Mouse (Mus musculus) embryonic facial prominence, embryonic 10.5 days (tissue): Measurements from ENCODE around the gene Zc3h6. TPM values are rescaled to one million over a fixed set of nuclear protein-coding genes. Genes with fewer than 3 reads are reported as not detected.
A peak's percentile ranks its signal among the peaks of the same experiment; 100 is the strongest.

Experiments used
- DNase-seq: peaks from one replicate; pipeline ENCODE4 v3.0.0-alpha.2; 2017; ENCODE audit warnings: low spot score
- H3K27ac ChIP-seq: fragments of 300-500 bp; sonication (generic); replicated peaks from 2 replicates; pipeline ENCODE4 v1.5.1; 2016; ENCODE audit warnings: mild to moderate bottlenecking
- H3K27me3 ChIP-seq: fragments of 300-500 bp; sonication (generic); replicated peaks from 2 replicates; pipeline ENCODE4 v1.6.1; 2016; ENCODE audit warnings: low read depth, mild to moderate bottlenecking; ENCODE audit not compliant: poor library complexity, severe bottlenecking
- H3K36me3 ChIP-seq: fragments of 300-500 bp; sonication (generic); replicated peaks from 2 replicates; pipeline ENCODE4 v1.6.1; 2016; ENCODE audit warnings: mild to moderate bottlenecking, moderate library complexity
- H3K4me1 ChIP-seq: fragments of 300-500 bp; sonication (generic); 2 replicates; pipeline ENCODE4 v1.6.1; 2016
- H3K4me3 ChIP-seq: fragments of 300-500 bp; sonication (generic); 2 replicates; pipeline ENCODE4 v1.5.1; 2016; ENCODE audit warnings: mild to moderate bottlenecking, moderate library complexity
- H3K9me3 ChIP-seq: fragments of 300-500 bp; sonication (generic); 2 replicates; pipeline ENCODE4 v1.6.1; 2016; ENCODE audit warnings: mild to moderate bottlenecking
- WGBS: fragments of 180-500 bp; shearing (Covaris S2); methylation state at CpG from one replicate; pipeline ENCODE4 v1.1.7; 2016; 5-methylcytosine and 5-hydroxymethylcytosine counted together
- polyA plus RNA-seq: library from polyadenylated mRNA; unstranded; fragments of >200 nt; fragmentation: Nextera tagmentation; extraction: Ambion mirVana; gene quantifications from 2 replicates; pipeline ENCODE4 v1.2.1, GENCODE M21; 2016

Zc3h6 gene
- 1.0 and 1.1 TPM in 2 replicates for polyA plus RNA-seq

- Histone ChIP-seq H3K4me3 (peak within 1 kb of the TSS; percentile 69), H3K27ac (peak within 1 kb of the TSS; percentile 99), H3K36me3 (no peaks in the 10 kb centered on the region), H3K27me3 (no peaks in the 10 kb centered on the region), H3K4me1 (peaks cover 21% of the 10 kb centered on the region), H3K9me3 (no peaks in the 10 kb centered on the region)
- 2% methylated on average over 65 of the region's 65 CpGs for WGBS
- peak; percentile 99 for DNase-seq
Observed at GRCm38 (mm10) chr2:128966641-128967580, at the start of gene Zc3h6. Gene Zc3h6, plus strand, starts transcription at chr2:128967402.

GRCm38 (mm10) chr2:128924799-128925198, 42.4 kb upstream of the Zc3h6 start:
- Histone ChIP-seq H3K4me1 (no peaks in the 10 kb centered on the region), H3K27ac (no peak overlapping the region), H3K9me3 (no peaks in the 10 kb centered on the region), H3K36me3 (peaks cover 45% of the 10 kb centered on the region), H3K27me3 (no peaks in the 10 kb centered on the region), H3K4me3 (no peak overlapping the region)
- no peak for DNase-seq
- 82% methylated on average over 4 of the region's 4 CpGs for WGBS

DNA sequence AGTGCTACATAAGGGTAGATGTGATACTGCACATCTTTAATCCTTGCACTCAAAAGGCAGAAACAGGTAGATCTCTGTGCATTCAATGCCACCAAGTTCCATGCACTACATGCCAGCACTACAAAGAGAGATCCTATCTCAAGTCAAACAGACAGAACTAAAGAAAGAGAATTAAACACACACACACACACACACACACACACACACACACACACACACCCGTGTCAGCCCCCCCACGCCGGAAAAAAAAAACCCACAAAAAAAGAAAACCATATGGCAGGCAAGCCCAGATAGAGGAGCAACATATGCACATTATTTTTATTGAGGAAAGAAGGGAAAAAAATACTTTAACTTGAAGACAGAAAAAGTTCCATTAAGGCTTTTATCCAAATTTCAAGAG, 38.8 kb upstream of the Zc3h6 start:
- no peak overlapping the region for H3K27ac ChIP-seq
- no peak for DNase-seq
- 65% methylated on average over 3 of the region's 3 CpGs for WGBS

GRCm38 (mm10) chr2:128930704-128931103, 36.5 kb upstream of the Zc3h6 start:
- H3K27ac ChIP-seq: no peak overlapping the region
- no peaks in the 10 kb centered on the region for H3K9me3 ChIP-seq
- H3K4me1 ChIP-seq: no peaks in the 10 kb centered on the region
- H3K4me3 ChIP-seq: no peak overlapping the region
- no peaks in the 10 kb centered on the region for H3K27me3 ChIP-seq
- peaks cover 63% of the 10 kb centered on the region for H3K36me3 ChIP-seq
- DNase-seq: no peak

More for the DNA sequence above, 38.8 kb upstream of the Zc3h6 start:
- Histone ChIP-seq H3K4me1 (no peaks in the 10 kb centered on the region), H3K36me3 (peaks cover 64% of the 10 kb centered on the region), H3K27me3 (no peaks in the 10 kb centered on the region), H3K9me3 (no peaks in the 10 kb centered on the region), H3K4me3 (no peak overlapping the region)

DNA sequence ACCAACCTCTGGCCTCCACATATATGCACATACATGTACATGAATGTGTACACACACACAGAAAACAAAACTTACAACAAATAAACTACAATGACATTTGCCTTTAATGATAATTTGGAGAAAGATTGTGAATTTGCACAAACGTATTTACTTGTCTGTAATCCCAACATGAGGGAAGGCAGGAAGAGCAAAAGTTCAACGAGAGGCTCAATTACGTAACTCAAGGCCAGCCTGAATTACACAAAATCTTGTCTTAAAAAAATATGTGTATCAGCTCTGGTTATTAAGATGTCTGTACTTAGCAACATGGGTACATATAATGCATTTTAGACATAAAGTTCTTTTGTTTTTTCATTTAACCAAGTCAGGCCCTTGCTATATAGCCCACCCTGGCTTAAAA, 30.9 kb upstream of the Zc3h6 start:
- H3K27ac ChIP-seq: no peak overlapping the region
- no peaks in the 10 kb centered on the region for H3K27me3 ChIP-seq
- H3K4me1 ChIP-seq: no peaks in the 10 kb centered on the region
- H3K4me3 ChIP-seq: no peak overlapping the region
- H3K36me3 ChIP-seq: peaks cover 54% of the 10 kb centered on the region
- DNase-seq: no peak
- no peaks in the 10 kb centered on the region for H3K9me3 ChIP-seq
- WGBS: 89% methylated on average over 3 of the region's 3 CpGs

DNA sequence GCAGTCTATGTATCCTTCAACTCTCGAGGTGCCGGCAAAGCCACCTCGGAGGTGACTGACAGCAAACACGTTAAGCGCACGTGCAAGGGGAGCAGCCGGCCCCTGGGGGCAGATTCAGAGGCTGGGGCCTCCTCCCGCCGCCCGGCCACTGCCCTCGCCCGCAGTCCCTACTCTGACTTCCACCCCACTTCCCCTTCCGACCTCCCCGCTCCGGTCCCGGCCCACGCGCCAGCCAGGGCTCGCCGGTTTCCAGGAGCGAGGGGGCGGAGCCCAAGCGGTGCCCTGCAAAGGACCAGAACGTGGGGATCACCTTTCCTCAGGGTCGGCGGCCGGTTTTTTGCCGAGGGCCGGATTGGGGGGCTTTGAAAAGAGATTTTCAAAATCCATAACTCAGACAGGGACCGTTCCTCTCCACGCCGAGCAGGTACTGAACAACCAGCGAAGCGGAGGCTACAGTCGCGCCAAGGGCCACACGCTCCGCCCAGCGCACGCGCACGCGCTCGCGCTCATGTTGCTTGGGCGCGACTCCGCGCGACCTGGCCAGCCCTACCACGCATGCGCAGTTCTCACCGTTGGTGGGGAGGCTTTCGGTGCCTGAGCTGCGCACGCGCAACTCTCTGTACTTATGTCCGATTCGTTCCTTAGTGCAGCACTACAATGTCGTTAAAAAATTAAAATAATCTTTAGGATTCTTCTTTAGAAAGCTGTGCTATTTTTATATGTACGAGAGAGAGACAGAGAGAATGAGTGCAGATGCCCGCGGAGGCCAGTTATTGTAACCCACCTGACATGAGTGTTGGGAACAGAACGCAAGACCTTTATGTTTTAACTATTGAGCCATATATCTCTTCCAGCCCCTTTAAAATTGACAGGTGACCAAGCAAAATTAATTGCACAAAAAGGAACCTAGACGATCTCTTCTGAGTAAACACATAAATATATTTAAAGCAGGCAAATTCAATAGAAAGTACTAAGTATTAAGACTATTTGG, 23.4 kb upstream of the Zc3h6 start, which contains the start of gene Zc3h8:
Gene Zc3h8 (minus strand): TSS at position 540 of the 991 bp plus-strand sequence.
- peaks cover 7% of the 10 kb centered on the region for H3K4me1 ChIP-seq
- H3K27me3 ChIP-seq: no peaks in the 10 kb centered on the region
- peak; percentile 97 for DNase-seq
- peak within 1 kb of the TSS; percentile 93 for H3K27ac ChIP-seq
- WGBS: 2% methylated on average over 65 of the region's 65 CpGs
- H3K9me3 ChIP-seq: no peaks in the 10 kb centered on the region
- H3K4me3 ChIP-seq: peak within 1 kb of the TSS; percentile 85
- H3K36me3 ChIP-seq: peaks cover 13% of the 10 kb centered on the region

DNA sequence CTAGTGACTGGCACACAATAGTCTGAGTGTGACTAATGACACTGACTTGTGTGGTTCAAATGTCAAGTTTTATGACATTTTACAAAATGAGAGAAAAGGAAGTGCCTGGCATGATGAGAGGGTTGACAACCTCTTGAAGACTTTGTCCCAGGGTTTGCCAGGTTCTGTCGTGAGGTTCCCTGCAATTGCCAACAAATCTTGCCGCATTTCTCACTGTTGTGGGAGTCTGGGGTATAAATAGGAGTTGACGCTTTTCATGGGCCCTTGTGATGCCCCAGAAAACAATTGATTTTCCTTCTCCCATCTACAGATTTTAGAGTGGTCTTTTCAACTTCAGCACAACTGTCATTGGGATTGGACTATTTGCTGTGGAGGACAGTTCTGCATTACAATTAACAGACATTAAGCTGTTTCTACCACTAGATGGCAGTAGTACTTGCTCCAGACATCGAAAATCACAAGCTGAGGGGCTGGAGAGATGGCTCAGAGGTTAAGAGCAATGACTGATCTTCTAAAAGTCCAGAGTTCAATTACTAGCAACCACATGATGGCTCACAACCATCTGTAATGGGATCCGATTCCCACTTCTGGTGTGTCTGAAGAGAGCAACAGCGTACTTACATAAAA, 19.1 kb upstream of the Zc3h6 start:
- Histone ChIP-seq H3K4me3 (no peak overlapping the region), H3K27ac (no peak overlapping the region), H3K36me3 (no peaks in the 10 kb centered on the region), H3K27me3 (no peaks in the 10 kb centered on the region; the same call in 1 of the 2 replicates), H3K4me1 (peaks cover under 1% of the 10 kb centered on the region), H3K9me3 (no peaks in the 10 kb centered on the region)
- peak; percentile 43 for DNase-seq
- WGBS: 33% methylated on average over 6 of the region's 6 CpGs

- H3K27ac ChIP-seq: no peak overlapping the region
- no peaks in the 10 kb centered on the region for H3K36me3 ChIP-seq
- H3K4me1 ChIP-seq: no peaks in the 10 kb centered on the region
- H3K9me3 ChIP-seq: no peaks in the 10 kb centered on the region
- H3K4me3 ChIP-seq: no peak overlapping the region
- H3K27me3 ChIP-seq: no peaks in the 10 kb centered on the region; the same call in 1 of the 2 replicates
- no peak for DNase-seq
Observed at GRCm38 (mm10) chr2:128954186-128954585, 13.0 kb upstream of the Zc3h6 start.

DNA sequence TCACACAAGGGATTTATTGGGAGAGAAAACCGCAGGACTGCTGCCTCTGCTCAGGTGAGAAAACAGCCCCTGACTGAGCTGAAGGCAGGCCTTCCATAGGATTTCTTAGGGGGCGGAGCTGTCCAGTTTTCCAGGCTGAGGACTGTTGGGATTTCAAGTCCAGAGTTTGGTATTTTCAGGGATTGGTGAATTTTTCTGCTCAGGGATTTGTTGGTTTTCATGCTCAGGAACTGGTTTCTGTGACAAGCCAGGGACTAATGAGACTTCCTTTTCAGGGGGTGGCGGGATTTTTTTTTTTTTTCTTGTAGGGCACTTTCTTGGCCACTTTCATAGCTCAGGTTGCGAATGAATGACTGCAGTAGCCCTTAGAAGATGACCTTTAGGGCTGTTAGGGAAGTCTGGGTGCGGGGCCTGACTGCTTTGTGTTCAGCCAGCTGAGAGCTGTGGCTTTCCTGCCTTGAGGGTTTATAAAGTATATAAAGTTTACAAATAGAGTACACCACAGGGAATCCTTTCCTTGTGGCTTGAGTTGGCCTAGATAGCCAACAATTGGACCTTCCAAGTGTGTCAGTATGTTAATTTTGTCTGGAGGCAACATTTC, 1.6 kb upstream of the Zc3h6 start:
- H3K27ac ChIP-seq: peak overlapping the region; percentile 99
- WGBS: 33% methylated on average over 5 of the region's 5 CpGs

GRCm38 (mm10) chr2:128966236-128966635, 966 bp upstream of the Zc3h6 start:
- Histone ChIP-seq H3K4me1 (peaks cover 21% of the 10 kb centered on the region), H3K9me3 (no peaks in the 10 kb centered on the region), H3K27me3 (no peaks in the 10 kb centered on the region), H3K27ac (peak overlapping the region; percentile 99), H3K36me3 (no peaks in the 10 kb centered on the region), H3K4me3 (peak overlapping the region; percentile 69)
- DNase-seq: no peak
- WGBS: 24% methylated on average over 6 of the region's 6 CpGs

More for the DNA sequence above, 1.6 kb upstream of the Zc3h6 start:
- H3K4me3 ChIP-seq: peak overlapping the region; percentile 69
- peak; percentile 33 for DNase-seq
- no peaks in the 10 kb centered on the region for H3K27me3 ChIP-seq
- peaks cover 21% of the 10 kb centered on the region for H3K4me1 ChIP-seq
- H3K36me3 ChIP-seq: no peaks in the 10 kb centered on the region
- no peaks in the 10 kb centered on the region for H3K9me3 ChIP-seq

- Histone ChIP-seq H3K9me3 (no peaks in the 10 kb centered on the region), H3K36me3 (no peaks in the 10 kb centered on the region), H3K4me3 (peak within 1 kb of the TSS; percentile 69), H3K27ac (peak within 1 kb of the TSS; percentile 99), H3K4me1 (peaks cover 21% of the 10 kb centered on the region), H3K27me3 (no peaks in the 10 kb centered on the region)
- 2% methylated on average over 80 of the region's 80 CpGs for WGBS
- peak; percentile 90 for DNase-seq
Observed at GRCm38 (mm10) chr2:128967661-128968441, 649 bp downstream of the Zc3h6 start, which contains the start of gene Gm10762. Gene Gm10762, minus strand, starts transcription at chr2:128967725.
